Mouse (Mus musculus) stomach, embryonic 14.5 days (tissue): ENCODE data around the gene Zbtb25. TPM values are rescaled to one million over a fixed set of nuclear protein-coding genes. Genes with fewer than 3 reads are reported as not detected.

ENCODE experiments used
- ATAC-seq: fragments of 200-750 bp; cut with Nextera tagmentation; 2 replicates; pipeline ENCODE4 v1.8.0; 2017; ENCODE audit warnings: low read depth, moderate TSS enrichment; ENCODE audit not compliant: insufficient number of reproducible peaks, insufficient read depth, low FRiP score
- H3K27ac ChIP-seq: fragments of 300-500 bp; sonication (generic); 2 replicates; pipeline ENCODE4 v1.5.1; 2014; ENCODE audit warnings: mild to moderate bottlenecking, low read length, moderate library complexity, mixed read lengths
- H3K27me3 ChIP-seq: fragments of 300-500 bp; sonication (generic); 2 replicates; pipeline ENCODE4 v1.6.1; 2014; ENCODE audit warnings: low read length, control low read depth, mixed read lengths; ENCODE audit not compliant: control insufficient read depth, insufficient read depth
- H3K36me3 ChIP-seq: fragments of 300-500 bp; sonication (generic); 2 replicates; pipeline ENCODE4 v1.6.1; 2014; ENCODE audit warnings: mild to moderate bottlenecking, control low read depth, low read length, moderate library complexity, mixed read lengths; ENCODE audit not compliant: control insufficient read depth, insufficient read depth
- H3K4me1 ChIP-seq: fragments of 300-500 bp; sonication (generic); 2 replicates; pipeline ENCODE4 v1.6.1; 2014; ENCODE audit warnings: low read length, control low read depth, mixed read lengths; ENCODE audit not compliant: control insufficient read depth, insufficient read depth
- H3K4me2 ChIP-seq: fragments of 300-500 bp; sonication (generic); replicated peaks from 2 replicates; pipeline ENCODE4 v1.6.1; 2014; ENCODE audit warnings: low read depth, low read length, control low read depth
- H3K4me3 ChIP-seq: fragments of 300-500 bp; sonication (generic); 2 replicates; pipeline ENCODE4 v1.5.1; 2014; ENCODE audit warnings: low read depth, low read length, control low read depth
- H3K9ac ChIP-seq: fragments of 300-500 bp; sonication (generic); replicated peaks from 2 replicates; pipeline ENCODE4 v1.6.1; 2014; ENCODE audit warnings: low read depth, mild to moderate bottlenecking, control low read depth, low read length, moderate library complexity, mixed read lengths
- H3K9me3 ChIP-seq: fragments of 300-500 bp; sonication (generic); 2 replicates; pipeline ENCODE4 v1.6.1; 2016; ENCODE audit warnings: low read depth, low read length, control low read depth; ENCODE audit not compliant: control insufficient read depth
- WGBS: fragments of 180-500 bp; shearing (Covaris S2); extraction: QIAGEN DNeasy Blood & Tissue Kit; methylation state at CpG from one replicate; pipeline ENCODE4 v1.1.7; 2014; 5-methylcytosine and 5-hydroxymethylcytosine counted together
- polyA plus RNA-seq: library from polyadenylated mRNA; unstranded; fragments of >200 nt; fragmentation: Nextera tagmentation; extraction: Ambion mirVana; gene quantifications from 2 replicates; pipeline ENCODE4 v1.2.1, GENCODE M21; 2014

Zbtb25 gene
- polyA plus RNA-seq, 1 experiment from 2014 or later, result 17.5 TPM

DNA sequence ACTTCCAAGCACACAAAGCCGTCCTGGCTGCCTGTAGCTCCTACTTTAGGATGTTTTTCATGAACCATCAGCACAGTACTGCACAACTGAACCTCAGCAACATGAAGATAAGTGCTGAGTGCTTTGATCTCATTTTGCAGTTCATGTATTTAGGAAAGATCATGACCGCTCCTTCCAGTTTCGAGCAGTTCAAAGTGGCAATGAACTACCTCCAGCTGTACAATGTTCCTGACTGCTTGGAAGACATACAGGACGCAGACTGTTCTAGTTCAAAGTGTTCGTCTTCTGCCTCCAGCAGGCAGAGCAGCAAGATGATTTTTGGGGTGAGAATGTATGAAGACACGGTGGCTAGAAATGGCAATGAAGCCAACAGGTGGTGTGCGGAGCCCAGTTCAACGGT is 15.9 kb upstream of the Zbtb25 start:
- H3K4me2 ChIP-seq, result no peak overlapping the region
- H3K36me3 ChIP-seq, result peaks cover 27% of the 10 kb centered on the region
- H3K9ac ChIP-seq, result no peak overlapping the region
- no peak overlapping the region for H3K27ac ChIP-seq
- ATAC-seq, result no peak
- H3K27me3 ChIP-seq, result no peaks in the 10 kb centered on the region
- H3K4me3 ChIP-seq, result no peak overlapping the region
- no peaks in the 10 kb centered on the region for H3K9me3 ChIP-seq
- H3K4me1 ChIP-seq, result no peaks in the 10 kb centered on the region
- WGBS, result 91% methylated on average over 8 of the region's 8 CpGs

DNA sequence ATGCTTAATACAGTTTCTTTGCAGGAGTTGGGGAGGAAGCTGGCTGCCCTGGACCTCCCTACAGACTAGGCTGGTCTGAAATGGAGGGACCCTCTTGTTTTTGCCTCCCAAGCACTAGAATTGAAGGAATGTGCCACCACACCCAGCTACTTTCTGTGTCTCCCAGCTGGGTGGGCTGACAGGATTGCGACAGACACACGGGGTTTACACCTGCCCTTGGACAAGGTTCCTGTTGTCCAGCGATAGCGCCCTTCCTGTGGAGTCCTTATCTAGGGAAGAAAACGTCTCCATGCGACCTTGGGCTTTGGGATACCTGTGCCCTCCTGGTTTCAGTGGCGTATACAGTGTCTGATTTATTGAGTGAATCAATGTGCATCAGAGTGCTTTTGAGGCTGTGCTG is 10.7 kb upstream of the Zbtb25 start:
- H3K4me3 ChIP-seq, result no peak overlapping the region
- H3K4me2 ChIP-seq, result no peak overlapping the region
- H3K36me3 ChIP-seq, result peaks cover 5% of the 10 kb centered on the region; the same call in 1 of the 2 replicates
- 70% methylated on average over 7 of the region's 7 CpGs for WGBS
- no peaks in the 10 kb centered on the region for H3K4me1 ChIP-seq
- H3K9me3 ChIP-seq, result no peaks in the 10 kb centered on the region
- no peak overlapping the region for H3K27ac ChIP-seq
- no peak overlapping the region for H3K9ac ChIP-seq
- no peaks in the 10 kb centered on the region for H3K27me3 ChIP-seq
- no peak for ATAC-seq

DNA sequence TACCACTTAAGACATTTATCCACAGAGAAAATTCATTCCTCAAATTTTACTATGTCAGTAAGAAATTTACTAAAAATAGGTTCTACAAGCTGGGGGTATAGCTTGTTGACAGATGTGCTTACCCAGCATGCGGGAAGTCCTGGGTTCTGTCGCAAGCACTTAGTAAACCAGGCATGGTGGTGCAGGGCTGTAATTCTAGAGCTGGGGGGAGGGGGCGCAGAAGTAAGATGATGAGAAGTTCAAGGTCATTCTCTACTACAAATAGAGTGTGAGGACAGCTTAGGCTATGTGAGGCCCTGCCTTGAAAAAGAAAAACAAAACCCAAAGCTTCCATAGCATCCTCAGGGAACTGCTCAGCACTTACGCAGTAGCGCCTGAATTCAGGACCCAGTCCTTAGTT is 9.2 kb upstream of the Zbtb25 start:
- Histone ChIP-seq H3K36me3 (0 out of 2 replicates have a peak, but pooled peaks cover 4% of the 10 kb centered on the region), H3K4me2 (no peak overlapping the region), H3K27ac (no peak overlapping the region), H3K9me3 (no peaks in the 10 kb centered on the region), H3K9ac (no peak overlapping the region), H3K4me1 (0 out of 2 replicates have a peak, but pooled peaks cover 5% of the 10 kb centered on the region), H3K4me3 (no peak overlapping the region), H3K27me3 (no peaks in the 10 kb centered on the region)
- no peak for ATAC-seq
- 76% methylated on average over 5 of the region's 5 CpGs for WGBS

DNA sequence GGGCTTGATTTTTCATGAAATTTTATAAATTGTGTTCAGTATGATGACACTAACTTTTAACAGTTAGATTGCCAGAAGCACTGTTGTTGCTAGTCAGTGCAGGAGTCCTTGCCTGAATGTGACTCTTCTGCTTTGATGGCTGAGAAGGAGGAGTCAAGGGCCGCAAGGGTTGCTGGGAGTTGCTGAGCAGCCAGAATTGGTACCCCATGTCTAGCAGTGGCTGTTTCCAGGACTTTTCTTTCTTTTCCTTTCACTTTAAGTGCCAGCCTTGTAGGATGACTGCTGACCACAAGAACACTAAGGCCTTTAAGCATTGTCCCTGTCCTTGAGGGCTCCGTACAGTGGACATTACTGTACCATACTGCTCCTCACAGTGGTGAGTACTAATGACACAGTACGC is 8.3 kb upstream of the Zbtb25 start:
- Histone ChIP-seq H3K9ac (no peak overlapping the region), H3K4me3 (no peak overlapping the region), H3K27ac (no peak overlapping the region), H3K9me3 (no peaks in the 10 kb centered on the region), H3K4me1 (peaks cover 9% of the 10 kb centered on the region; the same call in 1 of the 2 replicates), H3K4me2 (no peak overlapping the region), H3K36me3 (0 out of 2 replicates have a peak, but pooled peaks cover 4% of the 10 kb centered on the region), H3K27me3 (no peaks in the 10 kb centered on the region)
- 94% methylated on average over 3 of the region's 3 CpGs for WGBS
- ATAC-seq, result no peak

DNA sequence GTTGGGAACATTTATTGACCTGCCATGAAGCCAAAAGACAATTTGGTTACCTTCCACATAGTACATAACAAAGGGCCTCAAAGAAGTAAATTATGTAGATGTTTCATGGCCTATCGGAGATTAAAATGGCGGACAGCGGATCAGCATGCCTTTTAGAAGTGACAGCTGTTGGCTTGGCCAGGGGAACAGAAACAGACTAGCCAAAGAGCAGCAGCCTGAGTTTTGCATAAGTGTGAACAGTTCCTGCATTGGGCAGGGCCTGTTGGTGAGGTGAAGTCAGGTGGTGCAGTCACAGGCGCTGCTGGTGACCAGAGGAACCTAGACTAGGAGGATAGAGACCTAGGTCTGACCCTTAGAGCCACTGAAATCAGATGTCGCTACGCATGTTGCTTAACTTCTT is 7.7 kb upstream of the Zbtb25 start:
- Histone ChIP-seq H3K4me3 (no peak overlapping the region), H3K9me3 (no peaks in the 10 kb centered on the region)
- no peak for ATAC-seq

DNA sequence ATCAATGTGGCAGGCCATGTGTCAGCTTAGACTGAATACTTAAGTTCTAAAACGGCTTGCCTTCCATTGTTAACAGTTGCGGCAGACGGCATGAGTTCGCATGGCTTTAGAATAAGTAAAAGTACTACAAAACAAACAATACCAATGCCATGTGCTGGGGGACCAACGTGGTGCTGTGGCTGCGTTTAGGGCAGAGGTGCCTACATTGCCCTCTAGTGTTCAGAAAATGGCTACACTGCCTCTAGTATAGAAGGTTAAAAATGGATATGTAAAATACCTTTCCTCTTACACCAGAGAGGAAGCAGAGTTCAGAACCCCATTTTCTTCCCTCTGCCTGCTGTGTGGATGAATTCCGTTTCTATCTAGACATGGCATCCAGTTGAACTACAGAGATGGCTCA is 7.2 kb upstream of the Zbtb25 start:
- Histone ChIP-seq H3K9me3 (no peaks in the 10 kb centered on the region), H3K4me3 (no peak overlapping the region), H3K9ac (no peak overlapping the region), H3K36me3 (0 out of 2 replicates have a peak, but pooled peaks cover 4% of the 10 kb centered on the region), H3K27ac (no peak overlapping the region), H3K4me1 (peaks cover 18% of the 10 kb centered on the region; the same call in 1 of the 2 replicates), H3K4me2 (no peak overlapping the region), H3K27me3 (no peaks in the 10 kb centered on the region)
- 51% methylated on average over 7 of the region's 7 CpGs for WGBS
- no peak for ATAC-seq

More for the DNA sequence above, 7.7 kb upstream of the Zbtb25 start:
- Histone ChIP-seq H3K27me3 (no peaks in the 10 kb centered on the region), H3K4me2 (no peak overlapping the region), H3K4me1 (peaks cover 15% of the 10 kb centered on the region; the same call in 1 of the 2 replicates), H3K9ac (no peak overlapping the region), H3K27ac (no peak overlapping the region), H3K36me3 (0 out of 2 replicates have a peak, but pooled peaks cover 4% of the 10 kb centered on the region)
- 94% methylated on average over 6 of the region's 6 CpGs for whole genome bisulfite sequencing

DNA sequence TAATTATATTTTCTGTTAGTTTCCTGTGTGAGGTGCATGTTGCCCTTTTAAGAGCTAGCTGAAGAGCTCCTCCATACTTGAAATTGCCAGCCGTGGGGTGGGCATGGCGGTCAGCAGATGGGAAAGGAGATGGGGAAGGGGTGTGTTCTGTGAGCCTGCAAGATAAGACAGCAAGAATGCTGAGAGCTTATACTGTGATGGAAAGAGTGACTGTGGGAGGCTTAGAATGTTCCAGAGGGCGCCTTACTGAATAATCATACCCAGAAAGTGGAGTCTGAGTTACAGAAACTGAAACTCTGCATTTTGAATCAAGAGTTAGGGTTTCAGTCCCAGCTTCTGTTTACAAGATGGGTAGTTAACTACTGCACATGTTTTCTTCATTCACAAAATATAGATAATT is 6.1 kb upstream of the Zbtb25 start:
- Histone ChIP-seq H3K9ac (no peak overlapping the region), H3K27ac (no peak overlapping the region), H3K4me3 (no peak overlapping the region), H3K27me3 (no peaks in the 10 kb centered on the region), H3K36me3 (0 out of 2 replicates have a peak, but pooled peaks cover 4% of the 10 kb centered on the region), H3K9me3 (no peaks in the 10 kb centered on the region), H3K4me2 (no peak overlapping the region), H3K4me1 (peaks cover 18% of the 10 kb centered on the region; the same call in 1 of the 2 replicates)
- WGBS, result 78% methylated on average over 3 of the region's 3 CpGs
- ATAC-seq, result no peak

DNA sequence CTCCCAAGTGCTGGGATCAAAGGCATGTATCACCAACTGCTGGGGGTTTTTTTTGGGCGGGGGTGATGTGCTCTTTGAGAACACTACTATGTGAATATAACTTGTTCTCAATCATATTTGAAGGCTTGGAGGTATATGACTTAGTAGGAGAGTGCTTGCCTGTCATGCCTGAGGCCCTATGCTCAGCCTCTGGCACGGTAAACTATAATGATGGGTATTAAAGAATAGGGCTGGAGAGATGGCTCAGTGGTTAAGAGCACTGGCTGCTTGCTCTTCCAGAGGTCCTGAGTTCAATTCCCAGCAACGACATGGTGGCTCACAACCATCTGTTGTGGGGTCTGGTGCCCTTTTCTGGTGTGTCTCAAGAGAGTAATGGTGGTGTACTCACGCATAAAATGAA is 5.5 kb upstream of the Zbtb25 start:
- Histone ChIP-seq H3K4me2 (no peak overlapping the region), H3K9me3 (no peaks in the 10 kb centered on the region), H3K27ac (no peak overlapping the region), H3K4me1 (peaks cover 18% of the 10 kb centered on the region; the same call in 1 of the 2 replicates), H3K36me3 (0 out of 2 replicates have a peak, but pooled peaks cover 4% of the 10 kb centered on the region), H3K9ac (no peak overlapping the region), H3K27me3 (no peaks in the 10 kb centered on the region), H3K4me3 (no peak overlapping the region)
- 77% methylated on average over 4 of the region's 4 CpGs for WGBS
- ATAC-seq, result no peak

DNA sequence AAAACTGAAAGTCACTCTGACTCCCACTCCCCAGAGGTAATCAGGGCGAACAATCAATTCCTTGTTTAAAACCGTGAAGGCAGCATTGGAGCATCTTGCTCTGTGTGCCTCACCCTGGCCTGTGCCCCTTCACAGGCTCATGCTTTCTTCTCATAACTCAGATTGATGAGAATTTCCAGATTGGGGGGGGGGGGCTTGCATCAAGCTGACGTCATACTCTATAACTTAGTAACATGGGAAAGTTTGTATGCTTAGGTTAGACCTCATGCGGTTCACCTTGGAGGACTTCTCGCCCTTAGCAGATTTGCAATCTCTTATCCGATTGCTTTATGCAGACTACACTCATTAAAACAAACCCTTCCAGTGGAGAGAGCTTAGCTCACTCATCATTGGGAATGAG is 4.6 kb upstream of the Zbtb25 start:
- H3K9ac ChIP-seq, result no peak overlapping the region
- H3K9me3 ChIP-seq, result no peaks in the 10 kb centered on the region
- 0 out of 2 replicates have a peak, but pooled peaks cover 4% of the 10 kb centered on the region for H3K36me3 ChIP-seq
- no peak overlapping the region for H3K27ac ChIP-seq
- ATAC-seq, result no peak
- H3K4me3 ChIP-seq, result no peak overlapping the region
- WGBS, result 63% methylated on average over 6 of the region's 6 CpGs
- H3K4me1 ChIP-seq, result peaks cover 18% of the 10 kb centered on the region; the same call in 1 of the 2 replicates
- no peak overlapping the region for H3K4me2 ChIP-seq
- no peaks in the 10 kb centered on the region for H3K27me3 ChIP-seq
